Mouse (Mus musculus): ENCODE results near the gene 2610507B11Rik.

- peak; percentile 67 for TF ChIP-seq CTCF (IDR thresholded peaks at IDR 0.05; ENCODE audit: low read depth, low read length)
- no peak for TF ChIP-seq EP300 (IDR thresholded peaks at IDR 0.05; ENCODE audit: insufficient read depth, low read depth, low read length)
These were observed 998 bp downstream of the 2610507B11Rik start for GRCm38 (mm10) chr11:78262550-78262949.

Measured in ES-Bruce4 (cell line).